Mouse (Mus musculus): ENCODE measurements around the gene BC035044. TPM values are rescaled to one million over a fixed set of nuclear protein-coding genes. Genes with fewer than 3 reads are reported as not detected.

Gene BC035044
- polyA plus RNA-seq, 1 experiment = 16.3 TPM

GRCm38 (mm10) chr6:128839921-128840320, 51.0 kb downstream of the BC035044 start:
- DNase-seq (ENCODE audit: low read depth in 1 of 2, low spot score in 2 of 2) = no peak
- Histone ChIP-seq H3K4me3 (ENCODE audit: extremely low read depth, insufficient read depth, insufficient read length) (no peak overlapping the region), H3K36me3 (ENCODE audit: control insufficient read depth, insufficient read depth, low read length) (no peaks in the 10 kb centered on the region), H3K27ac (ENCODE audit: insufficient read depth, low read length) (no peak overlapping the region; the same call in 1 of the 2 replicates), H3K27me3 (ENCODE audit: control insufficient read depth, insufficient read depth, low read length) (no peaks in the 10 kb centered on the region), H3K4me1 (ENCODE audit: control insufficient read depth, insufficient read depth, insufficient read length) (peaks cover 16% of the 10 kb centered on the region)
- WGBS = 40% methylated on average over 7 of the region's 7 CpGs
- TF ChIP-seq CTCF (IDR thresholded peaks at IDR 0.05; ENCODE audit: extremely low read depth, insufficient read depth, insufficient read length, insufficient replicate concordance) = no peak
- no peak for TF ChIP-seq POLR2A (IDR thresholded peaks at IDR 0.05; ENCODE audit: low read depth, low read length)

DNA sequence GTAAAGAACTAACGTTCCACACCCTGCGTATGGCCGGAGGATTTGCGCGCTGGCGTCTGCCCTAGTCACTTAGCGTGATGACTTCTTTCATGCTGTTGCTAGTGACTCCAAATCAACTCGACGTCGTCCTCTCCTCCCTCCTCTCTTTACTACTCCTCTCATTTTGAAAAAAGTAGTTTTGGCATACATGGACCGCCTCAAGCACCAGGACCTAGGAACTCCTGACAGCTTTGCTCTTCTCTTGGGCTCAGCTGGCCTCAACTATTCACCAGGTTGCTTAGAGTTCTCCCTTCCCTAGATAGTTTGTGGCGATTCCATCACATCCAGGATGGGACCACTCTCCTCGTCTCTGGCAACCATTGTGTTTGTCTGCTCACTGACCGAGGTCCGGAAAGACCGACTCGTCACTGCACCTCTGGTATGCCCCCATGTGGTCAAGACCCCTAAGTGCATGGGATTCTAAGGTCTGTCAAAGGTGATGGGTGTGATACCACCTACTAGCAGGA, 51.6 kb downstream of the BC035044 start:
- Histone ChIP-seq H3K27me3 (ENCODE audit: control insufficient read depth, insufficient read depth, low read length) (no peaks in the 10 kb centered on the region), H3K4me3 (ENCODE audit: extremely low read depth, insufficient read depth, insufficient read length) (peak overlapping the region; percentile 97), H3K4me1 (ENCODE audit: control insufficient read depth, insufficient read depth, insufficient read length) (peaks cover 14% of the 10 kb centered on the region), H3K27ac (ENCODE audit: insufficient read depth, low read length) (peak overlapping the region; percentile 93), H3K36me3 (ENCODE audit: control insufficient read depth, insufficient read depth, low read length) (no peaks in the 10 kb centered on the region)
- peak; percentile 91 to 94 for DNase-seq (ENCODE audit: low read depth in 1 of 2, low spot score in 2 of 2)
- under 1% methylated on average over 17 of the region's 17 CpGs for WGBS
- TF ChIP-seq POLR2A (IDR thresholded peaks at IDR 0.05; ENCODE audit: low read depth, low read length) (no peak; the same call in 1 of the 2 replicates), CTCF (IDR thresholded peaks at IDR 0.05; ENCODE audit: extremely low read depth, insufficient read depth, insufficient read length, insufficient replicate concordance) (peak; percentile 74; the same call in 1 of the 2 replicates)

GRCm38 (mm10) chr6:128838342-128839265, 52.3 kb downstream of the BC035044 start:
- peak overlapping the region; percentile 97 for H3K4me3 ChIP-seq (ENCODE audit: extremely low read depth, insufficient read depth, insufficient read length)
- peak overlapping the region; percentile 93 for H3K27ac ChIP-seq (ENCODE audit: insufficient read depth, low read length)
- H3K27me3 ChIP-seq (ENCODE audit: control insufficient read depth, insufficient read depth, low read length) = no peaks in the 10 kb centered on the region
- peak; percentile 76 to 82 for DNase-seq (ENCODE audit: low read depth in 1 of 2, low spot score in 2 of 2)
- TF ChIP-seq CTCF (IDR thresholded peaks at IDR 0.05; ENCODE audit: extremely low read depth, insufficient read depth, insufficient read length, insufficient replicate concordance) = no peak
- no peak for TF ChIP-seq POLR2A (IDR thresholded peaks at IDR 0.05; ENCODE audit: low read depth, low read length)
- WGBS = under 1% methylated on average over 49 of the region's 49 CpGs
- H3K4me1 ChIP-seq (ENCODE audit: control insufficient read depth, insufficient read depth, insufficient read length) = peaks cover 11% of the 10 kb centered on the region
- H3K36me3 ChIP-seq (ENCODE audit: control insufficient read depth, insufficient read depth, low read length) = no peaks in the 10 kb centered on the region

GRCm38 (mm10) chr6:128837454-128838341, 53.2 kb downstream of the BC035044 start:
- 9% methylated on average over 14 of the region's 14 CpGs for WGBS
- H3K4me1 ChIP-seq (ENCODE audit: control insufficient read depth, insufficient read depth, insufficient read length) = peaks cover 14% of the 10 kb centered on the region
- peak overlapping the region; percentile 93 for H3K27ac ChIP-seq (ENCODE audit: insufficient read depth, low read length)
- no peak for DNase-seq (ENCODE audit: low read depth in 1 of 2, low spot score in 2 of 2)
- no peaks in the 10 kb centered on the region for H3K27me3 ChIP-seq (ENCODE audit: control insufficient read depth, insufficient read depth, low read length)
- peak overlapping the region; percentile 97 for H3K4me3 ChIP-seq (ENCODE audit: extremely low read depth, insufficient read depth, insufficient read length)
- TF ChIP-seq CTCF (IDR thresholded peaks at IDR 0.05; ENCODE audit: extremely low read depth, insufficient read depth, insufficient read length, insufficient replicate concordance) (no peak), POLR2A (IDR thresholded peaks at IDR 0.05; ENCODE audit: low read depth, low read length) (no peak)
- no peaks in the 10 kb centered on the region for H3K36me3 ChIP-seq (ENCODE audit: control insufficient read depth, insufficient read depth, low read length)

GRCm38 (mm10) chr6:128836955-128837334, 54.0 kb downstream of the BC035044 start:
- no peak overlapping the region for H3K4me3 ChIP-seq (ENCODE audit: extremely low read depth, insufficient read depth, insufficient read length)
- no peaks in the 10 kb centered on the region for H3K27me3 ChIP-seq (ENCODE audit: control insufficient read depth, insufficient read depth, low read length)
- DNase-seq (ENCODE audit: low read depth in 1 of 2, low spot score in 2 of 2) = no peak
- WGBS = 85% methylated on average over 6 of the region's 6 CpGs
- H3K4me1 ChIP-seq (ENCODE audit: control insufficient read depth, insufficient read depth, insufficient read length) = peaks cover 14% of the 10 kb centered on the region
- no peak for TF ChIP-seq CTCF (IDR thresholded peaks at IDR 0.05; ENCODE audit: extremely low read depth, insufficient read depth, insufficient read length, insufficient replicate concordance)
- no peak for TF ChIP-seq POLR2A (IDR thresholded peaks at IDR 0.05; ENCODE audit: low read depth, low read length)
- no peak overlapping the region; the same call in 1 of the 2 replicates for H3K27ac ChIP-seq (ENCODE audit: insufficient read depth, low read length)
- no peaks in the 10 kb centered on the region for H3K36me3 ChIP-seq (ENCODE audit: control insufficient read depth, insufficient read depth, low read length)

DNA sequence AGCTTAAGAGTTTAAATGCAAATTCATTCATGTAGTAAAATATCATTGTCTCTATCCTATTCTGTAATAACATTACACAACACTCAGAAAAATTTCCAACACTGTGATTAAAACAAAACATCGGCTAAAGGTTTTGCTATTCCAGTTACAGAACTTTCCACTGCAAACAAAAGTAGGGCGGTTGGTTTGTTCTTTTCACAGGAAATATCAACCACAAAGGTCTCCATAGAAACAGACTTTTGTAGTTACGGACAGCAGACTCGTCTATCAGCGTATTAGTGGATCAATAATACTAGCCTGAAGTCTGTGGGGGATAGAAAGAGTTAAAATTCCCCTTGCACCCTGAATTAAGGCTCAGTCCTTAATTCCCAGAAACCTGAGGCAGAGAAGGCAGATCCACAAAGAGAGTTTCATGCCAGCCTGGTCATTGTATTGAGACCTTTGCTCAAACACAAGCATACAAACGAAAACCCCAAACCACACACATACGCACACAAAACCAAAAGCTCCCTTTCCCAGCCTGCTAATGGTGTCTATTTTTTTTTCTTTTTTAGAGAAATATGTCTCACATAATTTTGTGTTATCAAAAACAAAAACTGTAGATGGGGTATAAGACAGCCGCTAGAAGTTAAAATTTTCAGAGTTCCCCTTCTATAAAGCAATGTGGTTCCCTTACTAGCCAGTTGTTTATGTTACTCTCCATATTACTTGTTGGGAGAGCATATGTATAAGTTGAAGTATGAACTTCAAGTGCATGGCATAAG, 54.6 kb downstream of the BC035044 start:
- DNase-seq (ENCODE audit: low read depth in 1 of 2, low spot score in 2 of 2) = peak in 1 of 2 experiments; percentile 60
- Histone ChIP-seq H3K4me1 (ENCODE audit: control insufficient read depth, insufficient read depth, insufficient read length) (peaks cover 14% of the 10 kb centered on the region), H3K4me3 (ENCODE audit: extremely low read depth, insufficient read depth, insufficient read length) (no peak overlapping the region), H3K27ac (ENCODE audit: insufficient read depth, low read length) (peak overlapping the region; percentile 26; the same call in 1 of the 2 replicates), H3K27me3 (ENCODE audit: control insufficient read depth, insufficient read depth, low read length) (no peaks in the 10 kb centered on the region), H3K36me3 (ENCODE audit: control insufficient read depth, insufficient read depth, low read length) (no peaks in the 10 kb centered on the region)
- TF ChIP-seq CTCF (IDR thresholded peaks at IDR 0.05; ENCODE audit: extremely low read depth, insufficient read depth, insufficient read length, insufficient replicate concordance) (no peak), POLR2A (IDR thresholded peaks at IDR 0.05; ENCODE audit: low read depth, low read length) (no peak)
- 19% methylated on average over 8 of the region's 8 CpGs for WGBS
